Mouse (Mus musculus) CH12.LX (cell line): ENCODE data around the gene Olfr874. TPM values are rescaled to one million over a fixed set of nuclear protein-coding genes. Genes with fewer than 3 reads are reported as not detected.

Experiments
- DNase-seq: peaks from one replicate; pipeline ENCODE4 v3.0.0-alpha.2; 2013; ENCODE audit errors: extremely low read depth
- H3K27ac ChIP-seq: 2 replicates; pipeline ENCODE4 v1.5.1; 2012; ENCODE audit warnings: low read depth, mild to moderate bottlenecking, control low read depth, moderate library complexity; ENCODE audit not compliant: insufficient read depth
- H3K27me3 ChIP-seq: replicated peaks from 2 replicates; pipeline ENCODE3; 2012; ENCODE audit warnings: inconsistent platforms
- H3K36me3 ChIP-seq, 2 experiments: replicated peaks in 1 of 2; 2 replicates each; pipeline versions ENCODE3 to v1.6.1; 2012; ENCODE audit warnings: inconsistent platforms in 1 of 2, low read length in 1 of 2, mild to moderate bottlenecking in 1 of 2, mixed read lengths in 1 of 2, moderate library complexity in 1 of 2; ENCODE audit not compliant: control insufficient read depth in 1 of 2, insufficient read depth in 1 of 2
- H3K4me1 ChIP-seq, 2 experiments: 2 replicates each; pipeline ENCODE4 v1.6.1; 2012; ENCODE audit warnings: inconsistent platforms in 1 of 2, moderate library complexity in 1 of 2; ENCODE audit not compliant: insufficient read depth in 2 of 2, control insufficient read depth in 1 of 2
- H3K4me2 ChIP-seq: 2 replicates; pipeline ENCODE4 v1.6.1; 2012; ENCODE audit warnings: low read depth, mild to moderate bottlenecking, control low read depth; ENCODE audit not compliant: poor library complexity, insufficient read depth, severe bottlenecking
- H3K4me3 ChIP-seq, 3 experiments: fragments of 150-350 bp in 1 of 3; sonication (generic) in 1 of 3; replicated peaks in 1 of 3; 2 replicates each; pipeline versions ENCODE3 to v1.5.1; 2011 to 2012; ENCODE audit warnings: low read depth in 2 of 3, low read length in 2 of 3, mild to moderate bottlenecking in 2 of 3, moderate library complexity in 2 of 3, control low read depth in 1 of 3, improper control_type of control experiment in 1 of 3, inconsistent platforms in 1 of 3, mixed read lengths in 1 of 3; ENCODE audit not compliant: poor library complexity in 1 of 3
- H3K79me2 ChIP-seq: replicated peaks from 2 replicates; pipeline ENCODE4 v1.6.1; 2012; ENCODE audit warnings: mild to moderate bottlenecking, moderate library complexity; ENCODE audit not compliant: control insufficient read depth, poor library complexity, insufficient read depth, severe bottlenecking; ENCODE audit errors: extremely low read depth
- H3K9ac ChIP-seq: 2 replicates; pipeline ENCODE4 v1.6.1; 2012; ENCODE audit warnings: low read depth, mild to moderate bottlenecking, control low read depth, moderate library complexity; ENCODE audit not compliant: insufficient read depth
- H3K9me3 ChIP-seq: replicated peaks from 2 replicates; pipeline ENCODE3; 2012; ENCODE audit warnings: low read length, inconsistent platforms, mixed read lengths
- ELF1 ChIP-seq: IDR thresholded peaks from 2 replicates; pipeline ENCODE4 v1.6.1; 2014; ENCODE audit warnings: low read depth, mild to moderate bottlenecking, inconsistent platforms, low read length, improper control_type of control experiment
- JUN ChIP-seq: IDR thresholded peaks from 2 replicates; pipeline ENCODE4 v1.6.1; 2011; ENCODE audit warnings: low read depth, mild to moderate bottlenecking, low read length, improper control_type of control experiment, moderate library complexity; ENCODE audit not compliant: insufficient read depth
- MAFK ChIP-seq: IDR thresholded peaks from 2 replicates; pipeline ENCODE4 v1.6.1; 2011; ENCODE audit warnings: low read length, improper control_type of control experiment; ENCODE audit not compliant: insufficient replicate concordance
- MAZ ChIP-seq: IDR thresholded peaks from 2 replicates; pipeline ENCODE4 v1.6.1; 2012; ENCODE audit warnings: low read depth, mild to moderate bottlenecking, inconsistent platforms, low read length, improper control_type of control experiment, moderate library complexity
- NELFE ChIP-seq: IDR thresholded peaks from 2 replicates; pipeline ENCODE4 v1.6.1; 2011; ENCODE audit warnings: low read depth, low read length, improper control_type of control experiment
- POLR2A ChIP-seq: IDR thresholded peaks from 2 replicates; pipeline ENCODE4 v1.6.1; 2011; ENCODE audit warnings: low read depth, mild to moderate bottlenecking, improper control_type of control experiment, low read length
- TBP ChIP-seq: conservative IDR thresholded peaks from 2 replicates; pipeline ENCODE4 v1.6.1; 2011; ENCODE audit warnings: low read depth, low read length, improper control_type of control experiment
- TCF12 ChIP-seq: IDR thresholded peaks from 2 replicates; pipeline ENCODE4 v1.6.1; 2014; ENCODE audit warnings: low read depth, mild to moderate bottlenecking, inconsistent platforms, low read length, improper control_type of control experiment
- UBTF ChIP-seq: IDR thresholded peaks from 2 replicates; pipeline ENCODE4 v1.6.1; 2012; ENCODE audit warnings: low read depth, mild to moderate bottlenecking, inconsistent platforms, low read length, improper control_type of control experiment, moderate library complexity
- dilution Hi-C: fragments of 300-500 bp; cut with MboI; formaldehyde crosslinking; loops from 2 replicates; pipeline ENCODE4 v1.14.3; 2020; ENCODE audit warnings: low sequenced_read_pairs; ENCODE audit not compliant: extremely low pct_unique_long_range_greater_than_20kb, extremely low pct_ligation_motif_present
- in situ Hi-C: fragments of 300-500 bp; cut with MboI; formaldehyde crosslinking; loops from 3 replicates; pipeline ENCODE4 v1.14.3; 2019; ENCODE audit warnings: low sequenced_read_pairs, low pct_ligation_motif_present, low pct_unique_long_range_greater_than_20kb, mixed read lengths
- polyA plus RNA-seq: library from polyadenylated mRNA; unstranded; fragments of >175 nt; gene quantifications from 2 replicates; pipeline ENCODE4 v1.2.1, GENCODE M21; 2012; ENCODE audit warnings: low read depth; ENCODE audit not compliant: insufficient read length
- total RNA-seq, 2 experiments: library from RNA; depleted of rRNA; stranded (reverse); fragments of 300-350 nt in 1 of 2; fragments of >200 nt in 1 of 2; gene quantifications; 2 replicates each; pipeline ENCODE4 v1.2.3; 2012 to 2014

The Olfr874 gene
- total and polyA plus RNA-seq, 3 experiments: not detected

GRCm38 (mm10) chr9:37734310-37734709 lies 10.6 kb upstream of the Olfr874 start:
- Histone ChIP-seq H3K27ac (no peak overlapping the region), H3K9me3 (no peaks in the 10 kb centered on the region), H3K4me3 (no peak overlapping the region), H3K4me2 (no peak overlapping the region)
- no peak for TF ChIP-seq UBTF
- TF ChIP-seq TCF12: no peak
- no peak for TF ChIP-seq ELF1
- no peak for TF ChIP-seq MAZ
- TF ChIP-seq, all 38 proteins: peak for 0
- dilution Hi-C loops: no loop called here
- Histone ChIP-seq H3K36me3 (no peaks in the 10 kb centered on the region), H3K27me3 (no peaks in the 10 kb centered on the region), H3K4me1 (no peaks in the 10 kb centered on the region), H3K9ac (no peak overlapping the region), H3K79me2 (no peaks in the 10 kb centered on the region)
- no peak for DNase-seq
- in situ Hi-C loops: no loop called here

- in situ Hi-C loops: loop anchor here (25.0 kb wide), 1 partner anchor 187 kb away; no protein-coding TSS in a partner anchor
- dilution Hi-C loops: no loop called here
- no peak for TF ChIP-seq MAFK
- H3K27me3 ChIP-seq: no peaks in the 10 kb centered on the region
- no peak overlapping the region for H3K4me2 ChIP-seq
- no peaks in the 10 kb centered on the region for H3K9me3 ChIP-seq
- no peak overlapping the region for H3K27ac ChIP-seq
- H3K9ac ChIP-seq: no peak overlapping the region
- no peak for DNase-seq
- no peaks in the 10 kb centered on the region for H3K36me3 ChIP-seq
- H3K79me2 ChIP-seq: no peaks in the 10 kb centered on the region
- H3K4me1 ChIP-seq: no peaks in the 10 kb centered on the region
- H3K4me3 ChIP-seq: no peak overlapping the region
Observed at GRCm38 (mm10) chr9:37750319-37751075, 5.6 kb downstream of the Olfr874 start.

GRCm38 (mm10) chr9:37751467-37751866 lies 6.6 kb downstream of the Olfr874 start:
- Histone ChIP-seq H3K9me3 (no peaks in the 10 kb centered on the region), H3K27me3 (no peaks in the 10 kb centered on the region), H3K27ac (no peak overlapping the region), H3K79me2 (no peaks in the 10 kb centered on the region), H3K4me1 (no peaks in the 10 kb centered on the region), H3K36me3 (no peaks in the 10 kb centered on the region), H3K9ac (no peak overlapping the region), H3K4me2 (no peak overlapping the region), H3K4me3 (no peak overlapping the region)
- TF ChIP-seq JUN: no peak
- TF ChIP-seq POLR2A: no peak
- no peak for TF ChIP-seq ELF1
- TF ChIP-seq TBP: no peak
- TF ChIP-seq NELFE: no peak
- dilution Hi-C loops (no loop called here), in situ Hi-C loops (loop anchor here (25.0 kb wide), 1 partner anchor 186 kb away; no protein-coding TSS in a partner anchor)
- no peak for DNase-seq
